Mouse (Mus musculus) ovary, postnatal 14 days (tissue): ENCODE measurements at regions not wholly inside any gene's neighbourhood (a gene's known extent, or its start where the extent isn't known, plus 50 kb on each side); places are given as distances from the start of the nearest gene placed in this dataset.
"Not testable (repeated sequence)": the region's sequence is repeated elsewhere in the genome, so short reads cannot be mapped to it uniquely, and the experiment has no call there.

Source experiments
- DNase-seq: peaks from one replicate; pipeline ENCODE4 v3.0.0; 2022; ENCODE audit warnings: low spot score

DNA sequence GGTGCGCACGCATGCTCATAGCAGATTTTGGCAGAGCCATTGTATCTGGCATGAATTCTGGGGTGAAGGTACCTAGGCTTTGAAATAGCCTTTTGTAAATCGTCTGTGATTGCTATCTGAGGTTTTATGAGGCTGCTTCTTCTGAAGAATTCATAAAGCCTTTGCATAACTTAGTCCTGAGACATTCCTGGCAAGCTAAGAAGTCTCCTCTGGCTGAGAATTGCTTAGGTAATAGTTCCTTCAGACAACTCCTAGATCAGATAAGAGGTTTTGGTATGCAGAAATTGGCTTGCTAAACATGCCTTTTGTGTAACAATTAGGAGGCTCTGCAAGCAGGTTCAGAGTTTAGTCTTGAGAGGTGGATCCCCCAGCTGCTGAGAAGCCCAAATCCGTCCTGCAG lies 82.7 kb downstream of the Pmp22 start:
- no peak for DNase-seq

DNA sequence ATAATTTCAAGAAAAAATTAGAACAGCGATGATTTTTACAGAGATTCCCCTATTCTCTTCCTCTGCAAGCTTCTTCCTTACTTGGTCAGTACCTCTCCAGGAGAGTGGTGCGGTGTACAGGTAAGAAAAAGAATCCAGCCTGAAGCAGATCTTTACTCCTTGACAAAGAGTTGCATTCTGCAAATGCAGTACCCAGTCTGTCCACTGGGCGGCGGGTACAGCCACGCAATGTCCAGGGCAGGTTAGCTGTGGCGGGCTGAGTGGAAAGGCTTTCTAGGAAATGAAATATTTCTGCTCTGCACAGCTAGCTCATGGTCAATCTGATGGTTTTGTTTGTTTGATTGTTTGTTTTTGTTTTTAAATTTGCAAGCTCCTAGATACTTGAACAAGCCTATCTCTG lies 84.3 kb downstream of the Pmp22 start:
- peak; percentile 77 for DNase-seq

DNA sequence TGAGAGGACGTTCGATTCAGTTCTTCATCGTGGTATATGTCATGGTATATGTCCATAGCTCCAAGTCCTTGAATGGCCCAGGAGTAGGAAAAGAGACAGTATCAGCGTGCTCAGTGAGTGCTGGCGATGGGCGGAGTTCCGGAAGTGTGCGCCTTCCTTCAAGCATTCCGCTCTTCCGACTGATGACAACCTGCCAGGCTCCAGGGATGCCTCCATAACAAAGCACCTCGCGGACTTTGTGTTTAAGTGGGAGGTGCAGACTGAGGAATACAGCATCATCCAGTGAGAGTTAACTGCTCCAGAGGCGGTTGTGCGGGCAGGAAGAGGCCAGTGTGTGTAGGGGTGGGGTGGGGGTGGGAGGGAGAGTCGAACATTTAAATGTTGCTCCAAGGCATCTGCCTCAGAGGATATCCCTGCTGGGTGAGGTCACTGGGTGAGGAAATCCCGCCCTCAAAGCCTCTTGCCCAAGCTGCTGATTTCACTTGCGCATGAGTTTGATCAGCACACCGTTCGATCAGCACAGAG lies 85.2 kb downstream of the Pmp22 start:
- no peak for DNase-seq

DNA sequence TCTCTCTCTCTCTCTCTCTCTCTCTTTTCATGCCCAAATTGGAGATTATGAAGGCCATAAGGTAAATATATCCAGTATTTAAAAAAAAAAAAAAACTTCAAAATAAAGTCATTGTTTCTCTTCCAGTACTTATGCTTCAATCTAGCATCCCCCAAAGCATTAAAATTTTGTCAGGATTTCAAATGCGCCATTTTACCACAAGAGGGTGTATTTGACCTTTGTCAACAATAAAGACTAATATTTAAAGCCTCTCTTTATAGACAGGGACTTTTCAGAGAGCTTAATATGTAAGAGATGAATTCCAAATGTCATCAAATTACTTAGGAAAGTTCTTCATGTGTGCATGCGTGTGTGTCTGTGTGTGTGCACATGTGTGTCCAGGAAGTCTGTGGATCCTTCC lies 87.2 kb downstream of the Pmp22 start:
- DNase-seq, result no peak

DNA sequence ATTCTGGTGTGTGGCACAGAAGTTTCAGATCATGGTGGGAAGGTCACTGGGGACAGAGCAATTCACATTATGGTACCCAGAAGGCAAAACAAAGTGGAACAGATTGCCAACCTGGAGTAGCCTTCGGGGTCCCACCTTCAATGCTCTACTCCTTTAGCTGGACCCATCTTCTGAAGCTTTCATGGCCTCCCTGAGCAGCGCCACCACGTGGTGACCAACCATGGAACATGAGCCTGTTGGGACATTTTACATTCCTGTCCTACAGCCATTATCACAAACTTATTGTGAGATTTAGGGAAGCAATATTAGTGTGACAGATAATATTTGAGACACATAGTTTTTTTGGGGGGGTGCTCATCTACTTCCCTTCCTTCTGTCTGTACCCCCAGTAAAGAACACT lies 88.3 kb downstream of the Pmp22 start:
- DNase-seq, result no peak

DNA sequence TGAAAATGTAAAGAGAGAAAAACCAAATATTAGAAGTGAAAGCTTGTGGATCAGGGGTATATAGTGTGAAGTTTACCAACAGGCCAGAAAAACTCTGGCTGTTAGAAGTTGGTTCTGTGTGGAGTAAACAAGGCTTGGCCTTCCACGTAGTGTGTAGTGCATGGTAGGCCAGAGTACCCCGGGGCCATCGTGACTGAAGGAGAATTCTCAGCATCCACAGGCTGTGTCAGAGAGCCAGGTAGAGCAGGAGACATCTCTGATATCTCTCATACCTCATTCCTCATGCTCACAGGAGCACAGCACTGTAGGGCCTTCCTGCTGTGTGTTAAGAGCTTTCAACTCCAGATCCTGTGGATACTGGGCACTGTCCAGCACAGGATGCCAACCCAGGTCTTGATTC lies 97.7 kb downstream of the Pmp22 start:
- DNase-seq, result no peak

DNA sequence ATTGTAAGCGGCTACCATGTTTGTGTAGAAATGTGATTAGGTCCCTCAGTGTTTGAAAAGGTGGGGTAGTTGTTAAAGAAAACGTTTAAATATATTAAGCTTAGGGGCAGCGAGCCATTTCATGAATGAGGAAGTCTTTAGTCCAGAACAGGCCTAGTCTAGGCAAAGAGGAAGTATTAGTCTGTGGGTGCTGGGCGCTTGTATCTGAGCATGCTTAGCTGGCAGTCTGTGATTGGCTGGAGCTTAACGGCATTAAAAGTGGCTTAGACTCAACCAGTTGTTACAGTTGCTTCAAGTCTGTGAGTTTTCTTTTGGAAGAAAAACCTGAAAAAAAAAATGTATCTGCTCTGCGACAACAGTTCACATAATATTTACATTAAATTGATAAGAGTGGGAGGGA lies 102.0 kb downstream of the Pmp22 start:
- no peak for DNase-seq

DNA sequence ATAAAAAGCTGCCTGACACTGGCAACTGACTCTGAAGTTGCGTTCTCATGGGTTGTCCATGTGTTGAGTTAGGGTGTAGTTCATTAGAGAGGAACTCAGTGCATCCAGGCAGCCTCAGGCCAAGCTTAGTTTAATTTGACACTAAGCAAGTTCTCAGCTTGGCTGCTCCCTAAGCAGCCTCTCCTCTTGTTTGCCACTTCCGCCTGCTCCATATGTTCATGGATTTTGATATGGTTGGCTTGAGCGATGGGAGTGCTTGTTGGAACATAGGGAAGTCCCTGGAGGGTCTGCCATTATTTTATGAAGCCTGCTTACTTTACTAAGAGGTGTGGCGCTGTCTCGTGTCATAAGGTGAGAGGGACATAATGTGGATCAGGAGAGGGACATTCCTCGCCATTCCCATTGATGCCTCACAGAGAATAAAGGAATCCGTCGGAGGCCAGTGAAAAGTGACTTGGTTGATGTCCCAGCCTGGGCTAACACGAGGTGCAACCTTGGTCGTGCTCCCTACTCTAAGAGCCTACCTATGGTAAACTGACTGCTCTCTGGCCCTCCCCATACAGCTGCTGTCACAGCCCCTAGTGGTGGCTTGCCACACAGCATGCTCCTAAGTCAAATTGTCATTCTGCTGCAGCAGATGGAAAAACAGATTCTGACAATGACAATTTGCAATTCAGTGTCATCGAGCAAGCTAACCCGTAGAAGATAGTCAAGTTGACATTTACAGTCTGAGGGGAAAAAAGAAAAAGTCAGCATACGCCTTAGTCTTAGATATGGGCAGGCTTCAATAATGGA lies 104.6 kb downstream of the Pmp22 start:
- DNase-seq, result no peak

DNA sequence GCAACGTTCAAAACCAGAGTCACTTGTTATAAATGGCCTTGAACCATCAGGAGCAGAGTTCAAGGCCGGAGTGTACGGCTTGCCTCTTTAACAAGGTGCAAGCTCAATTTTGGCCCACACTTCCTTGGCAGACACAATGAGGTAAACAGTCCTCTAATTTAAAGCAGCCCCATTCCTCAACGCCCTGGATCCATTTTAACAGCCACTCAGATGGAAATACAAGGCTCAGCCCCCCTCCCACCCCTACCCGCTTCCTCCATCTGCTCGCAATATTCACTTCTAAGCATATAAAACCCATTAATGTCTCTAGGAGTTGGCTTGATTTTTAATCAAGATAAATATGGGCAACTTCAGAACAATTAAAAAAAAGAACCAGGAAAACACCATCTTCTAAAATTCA lies 105.7 kb downstream of the Pmp22 start:
- DNase-seq, result no peak

DNA sequence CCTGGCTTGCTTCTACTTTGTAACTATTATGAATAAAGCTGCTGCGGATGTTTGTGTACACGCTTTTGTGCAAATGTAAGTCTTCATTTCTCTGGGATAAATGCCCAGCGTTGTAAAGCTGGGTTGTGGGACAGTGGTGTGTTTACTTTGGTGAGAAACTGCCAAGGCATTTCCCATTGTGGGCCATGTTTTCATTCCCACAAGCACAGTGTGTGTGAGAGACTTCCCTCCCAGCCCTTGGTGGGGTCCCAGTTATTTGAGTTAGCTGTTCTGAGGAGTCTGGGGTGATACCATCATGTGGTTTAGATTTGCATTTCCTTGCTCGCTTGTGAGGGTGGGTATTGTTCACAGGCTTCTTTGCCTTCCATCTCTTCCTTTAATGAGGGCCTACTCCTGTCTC lies 109.9 kb downstream of the Pmp22 start:
- DNase-seq, result no peak

DNA sequence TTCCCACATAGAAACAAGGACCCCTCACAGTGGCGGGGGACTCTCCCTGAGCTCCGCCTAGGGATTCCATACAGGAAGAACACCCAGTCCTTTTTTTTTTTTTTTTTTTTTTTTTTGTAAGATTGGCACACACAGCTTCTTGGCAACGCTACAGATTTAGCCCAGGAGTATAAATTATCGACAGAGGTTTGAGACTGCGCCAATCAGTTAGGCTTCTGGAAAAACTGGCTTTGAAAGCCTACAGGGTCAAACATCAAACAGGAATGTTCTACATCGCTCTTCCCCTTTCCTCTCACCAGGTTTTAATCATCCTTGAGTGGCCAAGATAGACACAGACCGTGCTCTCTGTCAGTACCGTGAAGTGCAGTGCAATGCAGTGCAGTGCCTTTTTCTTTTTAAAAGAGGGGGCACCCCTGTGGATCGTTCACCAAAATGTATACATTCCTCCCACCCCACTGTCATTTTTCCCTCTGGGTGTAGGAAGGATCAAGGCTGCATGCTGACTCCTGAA lies 115.2 kb downstream of the Pmp22 start:
- DNase-seq, result no peak

DNA sequence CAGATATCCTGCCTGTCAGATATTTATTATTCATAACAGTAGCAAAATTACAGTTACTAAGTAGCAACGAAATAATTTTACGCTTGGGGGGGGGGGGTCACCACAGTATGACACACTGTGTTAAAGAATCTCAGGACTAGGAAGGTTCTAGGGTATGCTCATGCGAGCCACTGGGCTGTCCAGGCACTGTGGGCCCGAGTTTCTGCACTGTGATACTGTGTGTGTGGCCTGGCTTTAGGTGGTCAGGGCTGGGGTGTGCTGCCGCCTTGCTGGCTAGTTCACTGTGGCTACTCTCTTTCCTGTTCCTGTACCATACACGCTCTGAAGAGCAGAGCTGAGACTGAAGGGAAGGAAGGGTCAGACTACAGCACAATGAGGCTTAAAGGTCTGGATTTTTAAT lies 116.3 kb downstream of the Pmp22 start:
- DNase-seq, result no peak

DNA sequence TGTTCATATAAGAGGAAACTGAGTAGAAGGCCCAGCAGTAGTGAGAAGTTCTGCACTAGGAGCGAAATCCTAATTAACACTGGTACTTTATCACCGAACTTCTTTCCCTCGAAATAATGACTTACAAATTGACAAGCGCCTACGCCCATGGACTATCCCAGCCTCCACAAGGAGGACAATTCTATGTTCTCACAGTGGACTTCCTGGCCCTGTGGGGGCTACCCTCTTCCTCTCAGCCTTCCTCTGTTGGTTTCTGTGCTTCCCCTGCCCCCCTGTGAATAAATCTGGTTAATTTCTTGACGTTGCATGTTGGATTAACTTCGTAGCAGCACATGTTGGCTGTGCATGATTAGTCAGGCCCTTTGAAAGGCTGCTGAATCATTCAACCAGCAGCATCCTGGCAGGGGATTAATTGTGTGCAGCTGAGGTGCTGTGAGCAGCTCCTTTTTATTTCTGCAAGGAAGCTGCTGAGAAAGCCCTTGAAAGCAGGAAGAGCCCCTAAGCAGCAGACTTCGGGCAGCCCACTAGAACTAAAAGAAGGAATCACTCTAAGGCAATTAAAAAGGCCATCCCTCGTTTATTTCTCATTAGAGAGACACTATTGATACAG lies 117.4 kb downstream of the Pmp22 start:
- no peak for DNase-seq

DNA sequence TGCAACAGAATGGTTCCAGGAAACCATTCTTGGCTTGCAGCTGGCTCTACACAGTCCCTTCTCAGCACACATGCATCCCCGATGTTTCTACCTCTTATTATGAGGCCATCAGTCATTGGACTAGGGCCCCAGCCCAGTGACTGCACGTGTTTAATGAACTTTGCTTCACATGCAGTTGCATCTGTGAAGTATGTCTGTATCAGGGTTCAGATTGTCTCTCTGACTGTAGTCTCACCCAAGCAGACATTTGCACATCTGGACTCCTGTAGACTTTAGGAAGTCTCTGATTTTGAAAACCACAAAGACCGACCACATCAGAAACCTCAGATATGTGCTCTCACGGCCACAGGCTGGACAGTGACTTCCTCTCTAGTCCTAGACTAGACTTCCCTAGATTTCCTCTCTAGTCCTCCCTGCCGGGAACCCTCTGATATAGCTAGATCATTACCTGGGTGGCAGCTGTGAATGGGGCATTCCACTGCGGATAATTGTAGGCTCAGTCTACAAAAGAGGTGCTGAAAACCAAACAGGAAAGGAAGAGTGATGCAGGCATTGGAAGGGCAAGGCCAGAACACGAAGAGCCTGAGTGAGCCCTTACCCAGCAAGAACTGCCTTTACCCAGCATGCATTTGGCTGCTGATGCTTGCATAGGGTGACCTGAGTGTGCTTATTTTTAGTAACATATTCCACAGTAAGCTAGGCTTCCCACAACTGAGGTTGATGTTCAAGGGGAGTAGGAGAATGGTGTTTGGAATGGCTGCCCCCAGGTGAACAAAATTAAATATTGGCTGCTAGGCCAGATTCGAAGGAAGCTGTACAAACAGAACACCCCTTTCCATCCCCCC lies 123.5 kb downstream of the Pmp22 start:
- DNase-seq, result no peak

DNA sequence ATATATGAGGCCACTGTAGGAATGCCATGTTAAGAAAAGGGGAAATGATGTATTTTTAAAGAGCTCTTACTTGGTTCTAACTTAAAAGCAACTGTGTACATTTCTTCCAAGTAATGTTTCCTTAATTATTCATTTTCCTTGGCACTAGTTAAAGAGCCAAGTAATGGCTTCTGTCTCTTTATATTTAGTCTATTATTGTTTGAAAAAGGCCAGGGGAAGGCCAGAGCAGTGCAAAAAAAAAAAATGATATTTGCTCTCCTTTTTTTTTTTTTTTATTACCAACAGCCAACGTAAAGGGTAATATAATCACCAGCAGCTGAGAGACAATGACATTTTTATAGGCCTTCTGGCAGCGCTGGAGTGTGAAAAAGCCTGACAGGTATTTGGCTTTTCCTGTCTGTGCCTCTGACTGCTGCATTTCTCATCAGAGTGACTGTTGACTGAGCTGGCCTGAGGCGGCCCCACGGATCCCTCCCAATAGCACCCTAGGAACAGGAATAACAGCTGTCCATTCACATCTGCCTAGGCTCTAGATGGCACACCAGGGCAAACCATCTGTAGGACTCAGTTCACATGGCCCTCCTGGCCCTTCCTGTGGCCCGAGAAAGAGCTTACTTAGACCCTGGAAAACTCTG lies 124.3 kb downstream of the Pmp22 start:
- DNase-seq, result no peak

DNA sequence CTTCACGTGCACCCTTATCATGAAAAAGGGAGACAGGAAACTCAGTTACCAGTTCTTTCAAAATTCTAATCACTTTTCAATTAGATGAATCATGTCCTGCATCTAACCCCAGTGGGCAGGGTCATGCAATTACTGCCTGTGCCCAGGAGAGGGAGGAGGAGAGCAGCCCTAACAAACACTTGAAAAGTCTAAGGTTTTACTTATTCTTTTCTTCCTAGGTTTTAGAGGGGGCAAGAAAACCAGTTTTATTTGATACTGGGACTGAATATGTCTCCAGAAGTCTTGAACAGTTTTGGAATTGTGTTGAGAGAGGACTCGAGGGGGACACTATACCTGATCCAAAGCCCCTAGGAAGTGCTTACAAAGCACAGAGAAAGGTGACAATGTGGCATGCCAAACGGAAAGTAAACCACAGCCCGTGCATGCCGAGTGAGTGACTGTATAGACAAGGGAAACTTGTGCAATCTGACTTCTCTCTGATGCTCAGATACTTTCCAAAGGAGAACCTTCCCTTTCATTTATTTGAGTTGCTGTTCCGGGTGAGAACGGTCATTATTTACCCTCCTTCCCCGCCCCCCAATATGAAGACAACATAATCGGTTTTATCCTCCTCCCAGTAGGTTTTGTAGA lies 135.8 kb downstream of the Pmp22 start:
- no peak for DNase-seq

DNA sequence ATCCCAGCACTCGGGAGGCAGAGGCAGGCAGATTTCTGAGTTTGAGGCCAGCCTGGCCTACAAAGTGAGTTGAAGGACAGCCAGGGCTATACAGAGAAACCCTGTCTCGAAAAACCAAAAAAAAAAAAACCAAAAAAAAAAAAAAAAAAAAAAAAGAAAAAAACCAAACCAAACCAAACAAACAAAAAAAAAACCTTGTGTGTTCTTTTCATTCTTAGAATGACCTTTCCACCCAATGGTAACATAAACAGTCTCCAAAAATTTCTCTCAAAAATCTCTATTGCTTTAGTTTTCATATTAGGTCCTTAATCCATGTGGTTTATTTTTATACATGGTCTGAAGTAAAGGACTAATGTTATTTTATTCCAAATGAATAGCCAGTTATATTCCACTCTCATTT lies 137.5 kb downstream of the Pmp22 start:
- not testable (repeated sequence) for DNase-seq

DNA sequence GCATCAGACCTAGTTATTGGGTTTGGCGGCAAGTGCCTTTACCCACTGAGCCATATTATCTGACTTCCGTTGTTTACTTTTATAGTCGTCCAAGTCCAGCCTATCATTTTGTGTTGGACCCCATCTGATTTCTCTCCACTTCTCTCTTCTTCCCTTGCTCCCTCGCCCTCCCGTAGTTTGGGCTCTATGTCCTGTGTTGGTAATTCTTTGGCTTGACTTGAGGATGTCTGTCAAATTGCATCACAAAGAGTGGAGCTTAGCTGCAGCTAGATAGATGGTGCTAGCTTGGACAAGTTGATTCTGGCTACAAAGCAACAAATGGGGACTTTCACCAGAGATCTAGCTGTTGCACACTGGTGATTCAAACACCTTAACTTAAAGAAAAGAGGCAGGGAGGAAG lies 147.9 kb downstream of the Pmp22 start:
- DNase-seq, result no peak

DNA sequence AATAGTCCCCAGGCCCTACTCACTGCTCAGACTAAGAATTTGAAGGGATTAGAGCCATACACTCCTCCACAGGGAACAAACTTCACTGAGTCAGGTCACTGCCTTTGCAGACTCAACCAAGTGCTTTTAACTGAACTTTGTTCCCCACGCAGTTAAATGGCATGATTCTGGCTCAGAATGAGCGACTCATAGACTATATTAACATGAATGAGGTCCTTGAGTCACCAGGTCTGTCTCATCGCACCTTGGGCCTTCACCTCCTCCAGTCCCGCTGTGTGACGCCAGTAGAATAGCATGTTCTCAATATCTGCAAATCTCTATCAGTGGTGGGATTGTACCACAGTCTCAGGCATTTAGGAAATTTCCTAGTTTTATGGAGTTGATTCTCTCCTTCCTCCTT lies 153.1 kb downstream of the Pmp22 start:
- no peak for DNase-seq

DNA sequence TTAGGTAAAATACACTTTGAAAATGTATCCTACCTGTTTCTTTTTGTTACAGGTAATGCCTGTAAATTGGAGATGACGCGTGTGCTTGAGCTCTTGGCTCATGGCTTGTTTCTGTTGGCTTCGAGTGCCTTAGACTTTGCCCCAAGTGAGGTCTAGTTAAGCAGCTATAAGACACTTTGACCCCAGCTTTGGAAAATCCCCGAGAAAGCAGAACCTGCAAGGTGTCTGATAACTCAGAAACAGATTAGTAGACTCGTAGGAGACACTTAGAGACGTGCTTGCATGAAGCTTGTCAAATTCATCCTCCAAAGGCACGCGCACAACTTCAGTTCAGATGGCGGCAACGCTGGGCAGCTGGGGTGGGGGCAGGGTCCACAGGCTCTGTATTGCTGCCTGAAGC lies 153.8 kb downstream of the Pmp22 start:
- no peak for DNase-seq

DNA sequence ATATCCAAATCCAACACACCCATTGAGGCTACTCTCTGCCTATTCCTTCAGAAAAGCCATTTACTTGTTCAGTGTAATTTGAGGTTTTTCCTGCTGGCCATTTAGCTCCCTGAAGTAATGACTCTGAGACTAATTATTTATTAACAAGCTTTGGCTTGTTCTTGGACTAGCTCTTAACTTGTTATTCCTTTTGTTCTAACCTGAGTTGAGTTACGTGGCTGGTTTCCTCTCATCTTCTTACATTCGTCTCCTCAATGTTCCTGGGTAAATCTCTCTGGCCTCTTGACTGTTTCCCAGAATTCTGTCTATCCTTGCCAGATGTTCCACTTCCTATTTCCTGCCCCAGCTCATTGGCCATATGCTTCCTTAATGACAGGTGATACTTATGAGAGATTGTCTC lies 157.2 kb downstream of the Pmp22 start:
- DNase-seq, result no peak

DNA sequence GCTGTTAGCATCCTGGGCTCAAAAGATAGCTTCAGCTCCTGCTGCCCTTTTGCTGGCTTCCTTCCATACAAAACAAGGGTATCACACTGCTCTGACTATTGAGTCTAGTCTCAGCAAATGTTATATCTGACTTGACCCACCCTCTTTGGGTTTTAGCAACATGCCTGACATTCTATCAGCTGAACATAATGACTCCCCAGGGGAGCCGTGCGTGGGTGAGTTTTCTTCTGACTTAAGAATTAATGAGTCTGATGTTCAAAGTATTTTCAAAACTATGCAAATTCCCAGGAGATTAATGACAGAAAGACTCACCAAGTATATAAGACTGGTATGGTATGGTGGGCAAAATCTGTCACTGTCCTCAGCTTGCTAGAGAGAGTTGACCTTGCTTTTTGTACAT lies 159.0 kb downstream of the Pmp22 start:
- no peak for DNase-seq
